Mouse (Mus musculus): ENCODE measurements at regions not wholly inside any gene's neighbourhood (a gene's known extent, or its start where the extent isn't known, plus 50 kb on each side); places are given as distances from the start of the nearest gene placed in this dataset.

DNA sequence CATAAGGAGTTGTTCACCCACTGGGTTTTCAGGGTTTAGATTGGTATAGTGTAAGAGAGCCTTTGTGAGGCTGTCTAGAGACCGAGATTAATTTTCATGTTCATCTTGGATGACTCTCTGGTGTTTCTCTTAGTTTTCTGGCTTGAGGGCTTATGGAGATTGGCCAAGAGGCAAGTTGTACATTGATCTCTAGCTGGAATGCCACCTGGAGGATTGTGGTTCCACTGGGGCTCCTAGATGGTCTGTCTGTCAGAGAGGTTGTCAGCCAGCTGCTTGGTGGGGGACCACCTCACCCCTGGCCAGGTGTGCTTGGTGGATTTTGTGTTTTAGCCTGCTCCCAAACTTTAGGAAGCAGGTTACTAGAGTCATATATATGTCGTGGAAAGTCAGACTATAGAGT is 62.0 kb downstream of the 1700001O22Rik start:
- TF ChIP-seq POLR2A (IDR thresholded peaks at IDR 0.05; ENCODE audit: borderline replicate concordance, extremely low read depth, low read depth, low read length) (no peak), CTCF (IDR thresholded peaks at IDR 0.05; ENCODE audit: insufficient read depth, low read length) (no peak)
